Mouse (Mus musculus): ENCODE results near the gene Obox8. TPM values are rescaled to one million over a fixed set of nuclear protein-coding genes. Genes with fewer than 3 reads are reported as not detected.

Obox8 gene
- total RNA-seq (2015; ENCODE audit: low replicate concordance) (not detected in 2 replicates), total RNA-seq (2017; ENCODE audit: low replicate concordance) (not detected in 2 replicates)

DNA sequence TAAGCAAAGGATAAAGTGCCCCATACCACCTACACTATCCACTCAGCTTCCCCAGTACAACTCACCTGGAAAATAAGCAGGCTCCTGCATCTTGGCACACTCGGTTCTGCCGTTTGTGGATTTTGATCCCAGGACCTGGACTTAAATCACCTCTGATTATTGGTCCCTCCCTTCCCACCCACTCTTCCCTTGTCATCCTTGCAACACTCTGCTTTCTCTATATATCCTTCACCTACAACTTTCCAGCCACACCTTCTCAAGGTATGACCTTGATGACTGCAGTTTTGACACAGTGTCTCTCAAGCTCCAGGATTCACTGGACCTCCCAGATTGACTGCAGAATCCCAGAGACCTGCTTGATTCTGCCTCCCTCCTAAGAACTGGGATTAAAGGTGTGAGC lies at the start of gene Obox8:
Obox8 (minus strand) TSS at position 101 of the 400 bp plus-strand sequence.
- ATAC-seq (replicated peaks; ENCODE audit: low FRiP score, poor library complexity, severe bottlenecking) = no peak

DNA sequence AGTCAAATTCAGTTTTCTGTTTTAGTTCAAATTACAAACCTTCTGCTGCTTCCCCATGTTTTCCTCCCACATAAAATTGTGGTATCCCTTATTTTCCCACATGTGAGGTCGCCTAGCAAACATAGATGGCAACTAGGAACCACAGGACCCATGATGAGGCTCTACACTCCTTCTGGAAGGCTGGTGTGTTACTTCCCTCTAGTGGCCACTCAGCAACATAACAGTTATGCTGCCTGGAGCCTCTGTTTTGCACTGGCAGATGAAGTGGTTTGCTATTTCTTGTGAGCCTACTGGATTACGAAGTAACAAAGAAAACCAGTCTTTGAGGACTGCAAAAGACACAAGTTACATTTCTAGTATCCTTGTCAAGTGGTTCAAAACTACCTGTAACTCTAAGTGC lies 16.1 kb downstream of the Obox8 start:
- no peak for ATAC-seq (replicated peaks; ENCODE audit: low FRiP score, poor library complexity, severe bottlenecking)

GRCm38 (mm10) chr7:14308671-14309070 lies 24.7 kb downstream of the Obox8 start:
- no peak for ATAC-seq (replicated peaks; ENCODE audit: low FRiP score, poor library complexity, severe bottlenecking)

GRCm38 (mm10) chr7:14307571-14307970 lies 25.8 kb downstream of the Obox8 start:
- ATAC-seq (replicated peaks; ENCODE audit: low FRiP score, poor library complexity, severe bottlenecking) = no peak

Other genes with a start within 250 kb of the Obox8 start
- not detected in 2 replicates for gene Sult2a3, start 210.5 kb downstream of the Obox8 start, total RNA-seq (2015; ENCODE audit: low replicate concordance)
- gene Sult2a3, start 210.5 kb downstream of the Obox8 start, total RNA-seq (2017; ENCODE audit: low replicate concordance) = not detected in 2 replicates
- gene Sult2a6, start 78.7 kb downstream of the Obox8 start, total RNA-seq (2015; ENCODE audit: low replicate concordance) = not detected in 2 replicates
- gene Sult2a6, start 78.7 kb downstream of the Obox8 start, total RNA-seq (2017; ENCODE audit: low replicate concordance) = not detected in 2 replicates
- gene Sult2a8, start 113.2 kb upstream of the Obox8 start, total RNA-seq (2015; ENCODE audit: low replicate concordance) = not detected in 2 replicates
- gene Sult2a8, start 113.2 kb upstream of the Obox8 start, total RNA-seq (2017; ENCODE audit: low replicate concordance) = not detected in 2 replicates
- gene Sult2a7, start 160.7 kb upstream of the Obox8 start, total RNA-seq (2015; ENCODE audit: low replicate concordance) = not detected in 2 replicates
- gene Sult2a7, start 160.7 kb upstream of the Obox8 start, total RNA-seq (2017; ENCODE audit: low replicate concordance) = not detected in 2 replicates
- gene Vmn1r90, start 229.9 kb upstream of the Obox8 start, total RNA-seq (2015; ENCODE audit: low replicate concordance) = not detected in 2 replicates
- gene Vmn1r90, start 229.9 kb upstream of the Obox8 start, total RNA-seq (2017; ENCODE audit: low replicate concordance) = not detected in 2 replicates

Measured in erythroid progenitor cell, adult 5-6 weeks (primary cell).